Mouse (Mus musculus): Measurements from ENCODE around the gene Ick. TPM values are rescaled to one million over a fixed set of nuclear protein-coding genes. Genes with fewer than 3 reads are reported as not detected.

Gene Ick
- polyA plus RNA-seq, 1 experiment from 2014 or later: 46.3 TPM

GRCm38 (mm10) chr9:78107582-78107911 is 1.4 kb upstream of the Ick start:
- no peaks in the 10 kb centered on the region for H3K27me3 ChIP-seq (replicated peaks)
- WGBS: 17% methylated on average over 6 of the region's 6 CpGs
- H3K36me3 ChIP-seq (replicated peaks): no peaks in the 10 kb centered on the region
- peak overlapping the region; percentile 90 for H3K4me2 ChIP-seq
- no peaks in the 10 kb centered on the region for H3K9me3 ChIP-seq
- ATAC-seq (replicated peaks): no peak
- H3K27ac ChIP-seq: peak overlapping the region; percentile 94; the same call in 1 of the 2 replicates
- H3K4me3 ChIP-seq: peak overlapping the region; percentile 59
- peaks cover 19% of the 10 kb centered on the region for H3K4me1 ChIP-seq
- H3K9ac ChIP-seq: peak overlapping the region; percentile 57

GRCm38 (mm10) chr9:78107912-78108795 is 838 bp upstream of the Ick start:
- peak overlapping the region; percentile 94 for H3K27ac ChIP-seq
- H3K9ac ChIP-seq: peak overlapping the region; percentile 57
- no peaks in the 10 kb centered on the region for H3K36me3 ChIP-seq (replicated peaks)
- peaks cover 23% of the 10 kb centered on the region for H3K4me1 ChIP-seq
- peak overlapping the region; percentile 90 for H3K4me2 ChIP-seq
- no peaks in the 10 kb centered on the region for H3K9me3 ChIP-seq
- H3K27me3 ChIP-seq (replicated peaks): no peaks in the 10 kb centered on the region
- peak overlapping the region; percentile 59 for H3K4me3 ChIP-seq
- ATAC-seq (replicated peaks): peak; percentile 85
- WGBS: under 1% methylated on average over 88 of the region's 88 CpGs

- H3K9me3 ChIP-seq: no peaks in the 10 kb centered on the region
- no peaks in the 10 kb centered on the region for H3K27me3 ChIP-seq (replicated peaks)
- no peaks in the 10 kb centered on the region for H3K36me3 ChIP-seq (replicated peaks)
- no peak for ATAC-seq (replicated peaks)
- H3K4me3 ChIP-seq: peak overlapping the region; percentile 59
- WGBS: 45% methylated on average over 5 of the region's 5 CpGs
- peaks cover 31% of the 10 kb centered on the region for H3K4me1 ChIP-seq
- no peak overlapping the region for H3K27ac ChIP-seq
- peak overlapping the region; percentile 90 for H3K4me2 ChIP-seq
- H3K9ac ChIP-seq: no peak overlapping the region
These were observed 664 bp downstream of the Ick start for GRCm38 (mm10) chr9:78109656-78110055.

GRCm38 (mm10) chr9:78111456-78111855 is 2.5 kb downstream of the Ick start:
- Histone ChIP-seq H3K9me3 (no peaks in the 10 kb centered on the region), H3K4me3 (no peak overlapping the region), H3K4me2 (no peak overlapping the region), H3K9ac (no peak overlapping the region), H3K27ac (no peak overlapping the region), H3K36me3 (replicated peaks) (no peaks in the 10 kb centered on the region), H3K4me1 (peaks cover 44% of the 10 kb centered on the region), H3K27me3 (replicated peaks) (no peaks in the 10 kb centered on the region)
- ATAC-seq (replicated peaks): no peak
- WGBS: 94% methylated on average over 2 of the region's 2 CpGs

- Histone ChIP-seq H3K27me3 (replicated peaks) (no peaks in the 10 kb centered on the region), H3K4me1 (peaks cover 30% of the 10 kb centered on the region), H3K36me3 (replicated peaks) (no peaks in the 10 kb centered on the region), H3K27ac (peak overlapping the region; percentile 97), H3K4me3 (peak overlapping the region; percentile 92), H3K9me3 (no peaks in the 10 kb centered on the region), H3K4me2 (peak overlapping the region; percentile 67), H3K9ac (peak overlapping the region; percentile 99)
- peak; percentile 77 for ATAC-seq (replicated peaks)
- WGBS: 1% methylated on average over 47 of the region's 47 CpGs
These were observed 4.0 kb downstream of the Ick start for GRCm38 (mm10) chr9:78112770-78113537.

- peak overlapping the region; percentile 99 for H3K9ac ChIP-seq
- H3K27me3 ChIP-seq (replicated peaks): no peaks in the 10 kb centered on the region
- H3K9me3 ChIP-seq: no peaks in the 10 kb centered on the region
- peak; percentile 20 for ATAC-seq (replicated peaks)
- under 1% methylated on average over 14 of the region's 14 CpGs for WGBS
- H3K4me3 ChIP-seq: peak overlapping the region; percentile 92
- peaks cover 30% of the 10 kb centered on the region for H3K4me1 ChIP-seq
- peak overlapping the region; percentile 97 for H3K27ac ChIP-seq
- peak overlapping the region; percentile 67 for H3K4me2 ChIP-seq
- peaks cover 3% of the 10 kb centered on the region; the same call in 1 of the 2 replicates for H3K36me3 ChIP-seq (replicated peaks)
These were observed 4.5 kb downstream of the Ick start for GRCm38 (mm10) chr9:78113538-78113885.

GRCm38 (mm10) chr9:78115746-78116145 is 6.8 kb downstream of the Ick start:
- H3K27me3 ChIP-seq (replicated peaks): no peaks in the 10 kb centered on the region
- 95% methylated on average over 9 of the region's 9 CpGs for WGBS
- peaks cover 6% of the 10 kb centered on the region; the same call in 1 of the 2 replicates for H3K36me3 ChIP-seq (replicated peaks)
- ATAC-seq (replicated peaks): no peak
- no peak overlapping the region for H3K27ac ChIP-seq
- peaks cover 25% of the 10 kb centered on the region for H3K4me1 ChIP-seq
- no peaks in the 10 kb centered on the region for H3K9me3 ChIP-seq
- no peak overlapping the region for H3K9ac ChIP-seq
- H3K4me3 ChIP-seq: no peak overlapping the region
- H3K4me2 ChIP-seq: no peak overlapping the region

- no peaks in the 10 kb centered on the region for H3K9me3 ChIP-seq
- H3K4me3 ChIP-seq: no peak overlapping the region
- no peak overlapping the region for H3K27ac ChIP-seq
- WGBS: 92% methylated on average over 2 of the region's 2 CpGs
- peaks cover 23% of the 10 kb centered on the region for H3K4me1 ChIP-seq
- H3K27me3 ChIP-seq (replicated peaks): no peaks in the 10 kb centered on the region
- H3K36me3 ChIP-seq (replicated peaks): peaks cover 8% of the 10 kb centered on the region; the same call in 1 of the 2 replicates
- no peak for ATAC-seq (replicated peaks)
- no peak overlapping the region for H3K9ac ChIP-seq
- H3K4me2 ChIP-seq: no peak overlapping the region
These were observed 8.7 kb downstream of the Ick start for GRCm38 (mm10) chr9:78117690-78118089.

- Histone ChIP-seq H3K27me3 (replicated peaks) (no peaks in the 10 kb centered on the region), H3K27ac (no peak overlapping the region), H3K4me2 (no peak overlapping the region), H3K4me3 (no peak overlapping the region), H3K36me3 (replicated peaks) (peaks cover 8% of the 10 kb centered on the region; the same call in 1 of the 2 replicates), H3K4me1 (peaks cover 9% of the 10 kb centered on the region), H3K9me3 (no peaks in the 10 kb centered on the region), H3K9ac (no peak overlapping the region)
- 92% methylated on average over 8 of the region's 8 CpGs for WGBS
- no peak for ATAC-seq (replicated peaks)
These were observed 12.4 kb downstream of the Ick start for GRCm38 (mm10) chr9:78121358-78121757.

GRCm38 (mm10) chr9:78121985-78122384 is 13.0 kb downstream of the Ick start:
- WGBS: 81% methylated on average over 6 of the region's 6 CpGs
- H3K27ac ChIP-seq: no peak overlapping the region
- no peak overlapping the region for H3K4me2 ChIP-seq
- no peak overlapping the region for H3K9ac ChIP-seq
- ATAC-seq (replicated peaks): no peak
- no peak overlapping the region for H3K4me3 ChIP-seq
- no peaks in the 10 kb centered on the region for H3K9me3 ChIP-seq
- no peaks in the 10 kb centered on the region for H3K27me3 ChIP-seq (replicated peaks)
- peaks cover 8% of the 10 kb centered on the region; the same call in 1 of the 2 replicates for H3K36me3 ChIP-seq (replicated peaks)
- H3K4me1 ChIP-seq: peaks cover 10% of the 10 kb centered on the region

GRCm38 (mm10) chr9:78122939-78123712 is 14.1 kb downstream of the Ick start:
- H3K27me3 ChIP-seq (replicated peaks): no peaks in the 10 kb centered on the region
- H3K36me3 ChIP-seq (replicated peaks): peaks cover 8% of the 10 kb centered on the region; the same call in 1 of the 2 replicates
- WGBS: 90% methylated on average over 7 of the region's 7 CpGs
- H3K4me1 ChIP-seq: peaks cover 16% of the 10 kb centered on the region
- no peak for ATAC-seq (replicated peaks)
- H3K9ac ChIP-seq: no peak overlapping the region
- no peaks in the 10 kb centered on the region for H3K9me3 ChIP-seq
- no peak overlapping the region for H3K4me2 ChIP-seq
- no peak overlapping the region for H3K27ac ChIP-seq
- no peak overlapping the region for H3K4me3 ChIP-seq

GRCm38 (mm10) chr9:78124297-78124696 is 15.3 kb downstream of the Ick start:
- Histone ChIP-seq H3K27ac (no peak overlapping the region), H3K9ac (no peak overlapping the region), H3K4me3 (no peak overlapping the region), H3K27me3 (replicated peaks) (no peaks in the 10 kb centered on the region), H3K36me3 (replicated peaks) (0 out of 2 replicates have a peak, but pooled peaks cover 2% of the 10 kb centered on the region), H3K9me3 (no peaks in the 10 kb centered on the region), H3K4me2 (no peak overlapping the region), H3K4me1 (peaks cover 16% of the 10 kb centered on the region)
- ATAC-seq (replicated peaks): no peak
- 88% methylated on average over 6 of the region's 6 CpGs for WGBS
